Mouse (Mus musculus) left cerebral cortex, adult 2 months (tissue): Measurements from ENCODE around the gene Gm49711. TPM values are rescaled to one million over a fixed set of nuclear protein-coding genes. Genes with fewer than 3 reads are reported as not detected.
"Not testable (repeated sequence)": the region's sequence is repeated elsewhere in the genome, so short reads cannot be mapped to it uniquely, and the experiment has no call there.

Source experiments
- DNase-seq, 2 experiments: peaks; one replicate each; pipeline ENCODE4 v3.0.0; 2021 to 2022; ENCODE audit warnings: low spot score in 2 of 2, mixed read lengths in 1 of 2; ENCODE audit errors: extremely low spot score in 1 of 2
- H3K27ac ChIP-seq: fragments of 200-600 bp; 2 replicates; pipeline ENCODE4 v1.8.1; 2022
- H3K4me3 ChIP-seq: fragments of 200-600 bp; 2 replicates; pipeline ENCODE4 v1.8.1; 2022
- CTCF ChIP-seq: fragments of 200-600 bp; IDR thresholded peaks from 2 replicates; pipeline ENCODE4 v1.8.1; 2022; ENCODE audit warnings: antibody characterized with exemption, mild to moderate bottlenecking, moderate library complexity
- intact Hi-C: fragments of 180-260 bp; cut with DNase I; formaldehyde crosslinking; loops from one replicate; pipeline ENCODE4 v1.15.1; 2025
- total RNA-seq, 2 experiments: library from RNA; stranded (reverse); gene quantifications; 2 replicates each; pipeline ENCODE4 v1.2.3; 2021

Gm49711 gene
- total RNA-seq, 2 experiments from 2014 or later, result 0.35 TPM; not detected in 1

DNA sequence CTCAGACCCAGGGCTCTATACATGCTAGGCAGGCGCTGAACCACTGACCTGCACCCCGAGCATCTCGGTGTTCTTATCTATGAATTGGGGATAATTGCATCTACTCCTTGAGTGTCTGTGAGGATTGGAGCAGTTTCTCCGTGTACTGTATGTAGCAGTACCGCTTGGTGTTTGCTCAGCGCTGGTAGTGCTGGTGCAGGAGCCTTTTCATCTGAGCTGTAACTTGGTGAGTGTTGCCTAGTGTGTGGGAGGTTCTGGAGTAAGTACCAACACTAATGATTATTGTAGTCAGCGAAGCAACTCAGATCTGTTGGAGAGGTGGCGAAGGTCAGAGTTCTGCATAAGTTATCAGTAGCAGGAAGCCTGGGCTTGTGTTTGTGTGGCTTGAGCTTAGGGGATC is 12.2 kb downstream of the Gm49711 start:
- no peak for TF ChIP-seq CTCF
- H3K4me3 ChIP-seq, result no peak overlapping the region
- H3K27ac ChIP-seq, result no peak overlapping the region
- intact Hi-C loops, result no loop called here
- DNase-seq, result no peak

DNA sequence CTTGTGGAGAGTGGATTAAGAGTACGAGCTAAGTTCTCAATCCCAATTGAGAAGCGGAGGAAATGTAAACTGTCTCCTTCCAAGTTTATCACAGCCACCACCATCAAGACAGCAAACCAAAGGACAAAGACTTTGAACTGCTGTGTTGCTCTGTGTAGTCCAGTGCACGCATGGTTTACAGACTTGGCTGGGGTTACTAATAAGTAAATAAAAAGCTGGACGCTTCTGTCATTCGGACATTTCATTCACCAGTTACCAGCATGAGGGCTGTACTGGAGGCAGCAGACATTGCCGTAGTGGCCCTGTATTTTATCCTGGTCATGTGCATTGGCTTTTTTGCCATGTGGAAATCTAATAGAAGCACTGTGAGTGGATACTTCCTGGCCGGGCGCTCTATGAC is 18.7 kb downstream of the Gm49711 start:
- intact Hi-C loops, result no loop called here
- no peak for DNase-seq
- TF ChIP-seq CTCF, result no peak
- H3K27ac ChIP-seq, result no peak overlapping the region
- no peak overlapping the region for H3K4me3 ChIP-seq

DNA sequence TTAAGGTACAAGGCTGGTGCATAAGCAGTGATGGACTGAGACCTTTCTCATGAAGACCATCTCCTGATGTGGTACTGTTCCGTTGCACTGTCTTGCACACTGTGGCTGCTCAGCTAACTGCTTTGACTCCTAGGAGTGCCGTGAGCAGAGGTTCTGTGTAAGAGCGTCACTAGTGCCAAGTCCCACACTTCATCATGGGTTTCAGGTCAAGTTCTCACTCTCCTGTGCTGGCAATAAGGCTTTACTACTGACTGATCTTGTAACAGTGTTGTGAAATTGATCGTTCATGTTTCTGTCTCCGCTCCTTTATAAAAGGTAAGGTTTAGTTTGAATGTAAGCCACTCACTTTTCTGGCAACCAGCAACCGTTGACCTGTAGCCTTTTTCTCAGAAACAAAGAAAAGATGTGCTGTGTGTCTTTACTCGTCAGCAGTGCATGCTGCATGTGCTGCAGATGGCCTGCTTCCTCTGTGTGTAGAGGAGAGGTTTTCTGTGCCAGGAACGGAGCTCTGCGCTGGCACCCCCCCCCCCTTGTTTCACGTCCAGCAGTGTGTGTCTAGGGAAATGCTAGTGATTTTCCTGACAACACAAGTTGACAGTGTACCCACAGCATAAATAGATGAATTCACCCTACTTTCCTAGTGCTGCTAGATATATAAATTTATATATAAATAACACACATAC is 25.8 kb downstream of the Gm49711 start:
- Histone ChIP-seq H3K4me3 (no peak overlapping the region), H3K27ac (no peak overlapping the region)
- no peak for TF ChIP-seq CTCF
- no peak for DNase-seq
- intact Hi-C loops, result no loop called here

DNA sequence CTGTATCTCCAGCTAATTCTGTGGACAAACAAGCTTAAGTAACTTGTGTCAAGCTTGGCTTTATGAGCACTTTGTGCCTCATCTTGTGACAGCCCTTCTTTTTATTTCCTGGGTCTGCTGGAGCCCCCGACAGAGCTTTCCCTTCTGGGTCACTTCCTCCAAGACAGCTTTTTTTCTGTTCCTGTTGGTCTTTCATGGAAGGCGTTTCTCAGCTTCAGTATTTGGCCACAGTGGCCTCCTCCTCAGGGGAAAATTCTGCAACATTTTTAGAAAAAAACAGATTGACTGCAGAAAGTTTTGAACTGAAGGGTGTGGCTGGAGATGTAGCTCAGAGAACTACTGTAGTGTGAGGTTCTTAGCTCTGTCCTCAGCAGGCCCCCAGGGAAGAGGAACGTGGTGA is 31.1 kb downstream of the Gm49711 start:
- no peak for DNase-seq
- intact Hi-C loops, result no loop called here
- Histone ChIP-seq H3K27ac (no peak overlapping the region), H3K4me3 (no peak overlapping the region)
- TF ChIP-seq CTCF, result no peak

DNA sequence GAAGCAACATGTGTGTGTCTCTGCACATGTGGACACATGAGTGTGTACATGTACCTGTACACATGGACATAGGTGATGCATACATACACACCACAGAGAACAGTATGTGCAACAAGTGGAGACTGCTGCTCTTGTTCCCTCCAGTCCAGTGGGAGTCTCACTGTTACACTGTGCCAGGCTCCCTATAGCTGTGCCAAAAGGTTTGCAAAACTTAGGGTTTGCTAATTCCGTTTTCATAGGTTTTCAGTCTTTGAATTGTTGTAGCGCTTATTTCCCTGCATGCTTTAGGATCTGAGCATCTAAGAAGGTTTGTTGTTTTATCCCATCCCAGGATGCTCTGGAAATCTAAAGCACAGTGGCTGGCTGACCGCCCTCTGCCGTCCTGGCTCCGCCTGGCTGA is 33.8 kb downstream of the Gm49711 start:
- H3K4me3 ChIP-seq, result no peak overlapping the region
- H3K27ac ChIP-seq, result no peak overlapping the region
- intact Hi-C loops, result no loop called here
- TF ChIP-seq CTCF, result no peak
- DNase-seq, result no peak

DNA sequence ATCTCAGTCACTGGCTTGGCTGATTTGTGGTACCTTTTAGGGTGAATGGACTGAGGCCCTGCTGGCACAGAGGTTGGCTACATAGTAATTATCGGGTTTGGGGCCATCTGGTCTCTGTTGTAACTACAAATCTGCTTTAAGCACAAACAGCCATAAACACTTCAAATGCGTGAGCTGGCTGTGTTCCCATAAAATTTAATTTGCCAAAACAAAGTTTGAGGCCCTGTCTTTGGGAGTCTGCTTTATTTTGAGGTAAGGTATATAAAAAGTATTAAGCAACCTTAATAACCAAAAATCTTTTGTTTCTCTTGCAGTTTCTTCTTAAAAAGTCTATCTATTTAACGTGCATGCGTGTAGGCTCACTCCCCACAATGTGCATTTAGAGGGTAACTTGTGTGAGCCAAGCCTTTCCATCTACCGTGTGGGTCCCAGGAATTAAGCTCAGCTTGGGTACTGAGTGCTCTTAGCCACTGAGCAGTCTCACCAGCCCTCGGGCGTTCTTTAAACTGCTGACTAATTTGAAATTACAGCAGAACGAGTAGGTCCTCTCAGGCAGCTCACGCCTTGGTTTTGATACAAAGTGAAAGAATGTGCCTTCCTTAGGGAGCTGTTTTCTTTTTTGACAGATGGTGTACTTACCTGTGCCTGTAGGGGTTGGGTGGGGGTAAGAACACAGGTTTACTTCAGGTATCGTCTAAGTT is 40.4 kb downstream of the Gm49711 start:
- DNase-seq, result no peak
- intact Hi-C loops, result no loop called here

DNA sequence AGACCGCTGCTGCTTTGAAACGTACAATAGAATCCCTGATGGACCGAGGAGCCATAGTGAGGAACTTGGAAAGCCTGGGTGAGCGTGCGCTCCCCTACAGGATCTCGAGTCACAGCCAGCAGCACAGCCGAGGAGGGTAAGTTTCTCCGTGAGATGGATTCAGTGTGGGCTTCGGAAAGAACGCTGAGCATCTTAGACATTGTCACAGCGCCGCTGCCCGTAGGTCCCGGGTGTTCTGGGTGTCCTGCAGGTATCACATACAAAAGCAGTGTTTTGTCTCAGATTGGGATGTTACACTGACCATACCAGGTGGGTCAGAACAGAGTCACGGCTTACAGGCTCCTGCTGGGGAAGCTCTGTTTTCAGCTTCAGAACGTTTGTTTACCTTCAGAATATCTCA is 41.5 kb downstream of the Gm49711 start:
- TF ChIP-seq CTCF, result no peak
- Histone ChIP-seq H3K27ac (peak overlapping the region; percentile 53; the same call in 1 of the 2 replicates), H3K4me3 (no peak overlapping the region)
- intact Hi-C loops, result no loop called here
- DNase-seq, result no peak

More for the DNA sequence above, 40.4 kb downstream of the Gm49711 start:
- Histone ChIP-seq H3K4me3 (no peak overlapping the region), H3K27ac (no peak overlapping the region)
- TF ChIP-seq CTCF, result no peak

DNA sequence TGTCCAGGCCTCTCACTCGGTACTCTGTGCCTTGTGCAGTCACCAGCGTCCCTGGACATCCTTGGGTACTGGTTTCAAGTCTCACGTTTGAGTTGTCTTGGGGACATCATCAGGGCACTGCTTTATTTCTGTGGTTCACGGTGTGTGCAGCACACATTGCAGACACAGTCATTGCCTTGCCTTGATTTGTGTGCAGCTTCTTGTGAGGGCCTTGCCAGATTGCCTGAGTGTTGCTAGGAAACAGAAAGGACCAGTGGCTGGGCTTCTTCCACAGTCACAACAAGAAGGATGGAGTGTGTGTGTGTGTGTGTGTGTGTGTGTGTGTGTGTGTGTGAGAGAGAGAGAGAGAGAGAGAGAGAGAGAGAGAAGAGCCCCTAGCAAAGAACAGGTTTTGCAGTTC is 42.0 kb downstream of the Gm49711 start:
- DNase-seq, result peak in 1 of 2 experiments; percentile 28
- H3K27ac ChIP-seq, result peak overlapping the region; percentile 53; the same call in 1 of the 2 replicates
- intact Hi-C loops, result no loop called here
- TF ChIP-seq CTCF, result no peak
- H3K4me3 ChIP-seq, result no peak overlapping the region

DNA sequence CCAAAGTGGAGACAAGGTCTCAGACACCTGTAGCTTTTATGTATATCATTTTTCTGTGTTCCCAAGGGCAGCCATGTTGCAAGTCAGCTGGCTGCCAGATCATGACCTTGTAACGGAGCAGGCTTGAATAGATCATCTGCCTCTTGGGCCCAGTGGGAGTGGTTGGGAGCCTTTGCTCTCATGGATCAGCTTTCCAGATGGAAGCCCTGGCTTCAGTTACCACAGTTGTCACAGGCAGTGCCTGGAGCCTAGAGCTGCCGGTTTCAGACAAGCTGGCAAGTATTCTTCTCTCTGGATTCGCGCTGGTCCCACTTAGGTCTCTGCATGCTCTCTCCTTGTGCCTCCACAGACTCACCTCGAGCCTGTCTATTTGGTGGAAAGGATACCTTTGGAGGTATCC is 44.0 kb downstream of the Gm49711 start:
- H3K4me3 ChIP-seq, result no peak overlapping the region
- TF ChIP-seq CTCF, result no peak
- H3K27ac ChIP-seq, result no peak overlapping the region
- intact Hi-C loops, result no loop called here
- no peak for DNase-seq

DNA sequence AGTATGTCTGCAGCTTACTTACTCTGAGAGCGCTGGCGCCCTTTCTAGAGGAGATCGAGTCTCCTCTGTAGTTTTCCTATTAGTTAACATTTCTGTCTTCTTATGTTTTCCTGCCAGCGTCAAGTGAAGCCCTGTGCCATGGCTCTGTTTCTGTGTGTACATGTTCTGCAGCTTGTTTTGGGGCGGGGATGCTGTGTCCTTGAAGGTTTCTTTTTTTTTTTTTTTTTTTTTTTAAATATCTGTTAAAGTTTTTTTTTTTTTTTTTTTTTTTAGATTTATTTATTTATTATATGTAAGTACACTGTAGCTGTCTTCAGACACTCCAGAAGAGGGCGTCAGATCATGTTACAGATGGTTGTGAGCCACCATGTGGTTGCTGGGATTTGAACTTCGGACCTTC is 44.8 kb downstream of the Gm49711 start:
- H3K27ac ChIP-seq, DNase-seq, H3K4me3 ChIP-seq, intact Hi-C loops: not testable (repeated sequence)

DNA sequence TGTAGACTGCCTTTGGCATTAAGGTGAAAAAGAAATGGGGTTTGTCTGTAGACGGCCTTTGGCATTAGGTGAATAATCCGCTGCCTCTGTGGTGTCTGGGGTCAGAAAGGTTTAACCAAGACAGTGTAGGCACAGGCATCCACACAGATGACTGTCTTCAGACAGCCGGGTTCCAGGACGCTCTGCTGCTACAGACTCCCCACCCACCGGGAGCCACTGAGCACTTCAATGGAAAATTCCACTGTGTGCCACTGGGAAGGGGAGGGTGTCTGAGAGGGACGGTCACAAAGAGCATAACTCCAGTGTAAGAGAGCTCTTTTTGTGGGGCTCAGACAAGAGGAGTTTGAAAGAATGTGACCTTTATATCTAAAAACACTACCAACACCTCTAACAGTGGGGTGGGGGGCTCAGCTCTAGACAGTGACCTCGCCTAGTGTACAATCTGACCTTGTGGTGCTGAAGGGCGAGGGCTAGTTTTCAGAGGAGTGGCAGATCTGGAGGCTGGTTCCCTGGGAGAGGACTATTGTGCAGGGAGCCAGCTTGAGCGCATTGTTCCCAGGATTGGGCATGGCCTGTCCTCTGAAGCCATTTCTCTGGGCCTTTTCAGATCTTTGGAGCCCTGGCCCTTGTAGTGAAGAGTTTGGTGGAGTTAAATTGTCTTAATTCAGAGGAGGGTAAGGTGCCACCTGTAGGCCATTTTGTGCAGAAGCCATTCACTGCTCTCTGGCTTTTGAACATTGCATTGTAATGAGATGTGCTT is 45.6 kb downstream of the Gm49711 start:
- intact Hi-C loops, result loop anchor here (2.0 kb wide), 1 partner anchor 45 kb away; the partner anchor contains the start of genes Gm49711, Mrps6 and Slc5a3
- H3K4me3 ChIP-seq, result no peak overlapping the region
- TF ChIP-seq CTCF, result peak; percentile 11
- peak overlapping the region; percentile 44 for H3K27ac ChIP-seq
- DNase-seq, result no peak

DNA sequence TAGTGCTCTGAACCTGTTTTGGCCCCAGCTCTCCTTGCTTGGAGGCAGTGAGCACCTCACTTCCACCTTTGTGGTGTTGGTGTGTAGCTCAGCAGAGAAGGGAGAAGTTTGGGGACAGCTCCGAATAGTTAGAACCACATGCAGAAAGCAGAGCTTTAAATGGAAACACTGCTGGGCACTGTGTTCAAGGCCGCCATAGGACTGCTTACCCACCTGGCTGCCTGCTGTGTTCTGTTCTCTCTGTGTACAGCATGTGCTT is 46.1 kb downstream of the Gm49711 start:
- H3K27ac ChIP-seq, result peak overlapping the region; percentile 44
- intact Hi-C loops, result loop anchor here (2.0 kb wide), 1 partner anchor 45 kb away; the partner anchor contains the start of genes Gm49711, Mrps6 and Slc5a3

More for the DNA sequence above, 46.1 kb downstream of the Gm49711 start:
- H3K4me3 ChIP-seq, result no peak overlapping the region
- DNase-seq, result no peak
- TF ChIP-seq CTCF, result no peak
